Mouse (Mus musculus): Measurements from ENCODE around the gene Wap.
A peak's percentile ranks its signal among the peaks of the same experiment; 100 is the strongest.

Wap gene

DNA sequence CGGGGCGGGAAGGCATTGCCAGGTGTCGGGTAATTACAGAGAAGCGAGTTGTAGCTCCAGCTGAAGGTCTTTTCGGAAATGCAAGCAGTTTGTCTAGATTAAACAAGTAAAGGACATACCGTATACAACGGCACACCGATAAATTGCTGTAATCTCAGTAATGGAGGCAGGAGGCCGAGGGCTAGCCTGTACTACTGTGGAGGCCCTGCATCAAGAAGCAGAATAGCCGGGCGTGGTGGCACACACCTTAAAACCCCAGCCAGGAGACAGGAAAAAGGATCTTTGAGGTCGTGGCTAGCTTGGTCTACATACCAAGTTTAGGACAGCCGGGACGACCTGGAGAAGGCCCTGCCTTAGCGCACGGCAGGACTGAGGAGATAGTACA, 12.1 kb downstream of the Wap start:
- DNase-seq = no peak

DNA sequence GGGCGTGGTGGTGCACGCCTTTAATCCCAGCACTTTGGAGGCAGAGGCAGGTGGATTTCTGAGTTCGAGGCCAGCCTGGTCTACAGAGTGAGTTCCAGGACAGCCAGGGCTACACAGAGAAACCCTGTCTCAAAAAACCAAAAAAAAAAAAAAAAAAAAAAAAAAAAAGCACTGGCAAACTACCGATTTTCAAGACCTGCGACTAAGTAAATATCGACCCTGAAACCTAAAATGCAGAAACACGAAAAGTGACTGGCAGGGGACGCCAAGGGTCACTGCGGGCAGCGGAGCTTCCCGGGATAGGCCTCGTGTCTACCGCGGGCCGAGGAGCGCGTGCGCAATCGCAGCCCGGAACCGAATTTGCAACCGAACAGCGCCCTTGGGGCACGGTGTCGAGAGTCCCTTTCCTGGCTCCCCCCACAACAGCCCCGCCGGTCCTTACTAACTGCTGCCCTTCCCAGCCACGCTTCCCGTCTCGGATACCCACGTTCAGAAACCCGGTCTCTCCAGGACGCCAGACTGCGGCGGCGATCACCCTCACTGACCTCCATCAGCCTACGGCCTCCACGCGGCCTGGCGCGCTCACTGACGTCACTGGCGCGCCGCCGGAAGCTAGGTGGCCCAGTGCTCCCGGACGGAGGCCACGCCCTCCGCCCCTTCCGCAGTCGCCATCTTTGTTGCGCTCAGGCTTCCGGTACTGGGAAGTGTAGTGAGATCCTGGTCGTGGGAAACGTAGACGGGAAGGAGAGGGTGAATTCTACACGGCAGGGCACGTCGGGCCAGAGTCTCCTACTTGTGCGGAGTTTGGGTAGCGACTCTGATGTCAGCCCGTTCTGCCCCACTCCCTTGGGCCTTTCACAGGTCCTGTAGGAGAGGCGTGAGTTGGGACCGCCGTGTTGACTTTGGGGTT, 12.7 kb downstream of the Wap start, which contains the start of gene Tbrg4:
Tbrg4 (minus strand) TSS at position 590 of the 910 bp plus-strand sequence.
- DNase-seq = peak; percentile 90 to 91

DNA sequence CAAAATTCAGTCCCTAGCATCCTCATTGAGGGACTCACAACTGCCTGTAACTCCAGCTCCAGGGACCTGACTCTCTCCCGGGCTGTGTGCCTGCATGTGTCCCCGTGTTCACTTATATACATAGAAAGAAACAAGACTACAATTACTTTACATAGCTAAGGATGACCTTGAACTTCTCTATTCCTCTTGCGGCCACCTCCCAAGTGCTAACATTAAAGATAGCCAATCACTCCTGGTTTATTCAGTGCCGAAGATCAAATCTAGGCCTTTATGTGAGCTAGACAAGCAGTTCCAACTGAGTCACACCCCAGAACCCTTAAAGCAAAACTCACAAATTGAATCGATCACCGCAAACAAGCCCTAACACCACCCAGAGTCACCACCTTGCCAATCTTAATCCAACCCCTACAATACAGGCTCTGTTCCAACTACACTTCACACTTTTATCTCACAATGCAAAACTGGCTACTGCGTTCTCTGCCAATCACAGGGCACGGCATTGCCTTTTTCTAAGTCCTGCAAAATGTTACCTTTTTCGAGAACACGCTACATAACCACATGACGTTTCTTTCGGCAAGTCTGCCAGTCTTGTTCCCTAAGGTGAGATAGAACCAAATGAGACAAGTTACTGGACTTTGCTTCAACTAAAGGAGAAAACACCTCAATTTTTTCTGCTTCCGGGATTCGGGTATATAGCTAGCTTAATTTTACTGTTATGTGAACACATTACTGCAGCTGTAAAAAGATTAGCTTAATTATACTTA, 13.6 kb downstream of the Wap start:
- DNase-seq = no peak

DNA sequence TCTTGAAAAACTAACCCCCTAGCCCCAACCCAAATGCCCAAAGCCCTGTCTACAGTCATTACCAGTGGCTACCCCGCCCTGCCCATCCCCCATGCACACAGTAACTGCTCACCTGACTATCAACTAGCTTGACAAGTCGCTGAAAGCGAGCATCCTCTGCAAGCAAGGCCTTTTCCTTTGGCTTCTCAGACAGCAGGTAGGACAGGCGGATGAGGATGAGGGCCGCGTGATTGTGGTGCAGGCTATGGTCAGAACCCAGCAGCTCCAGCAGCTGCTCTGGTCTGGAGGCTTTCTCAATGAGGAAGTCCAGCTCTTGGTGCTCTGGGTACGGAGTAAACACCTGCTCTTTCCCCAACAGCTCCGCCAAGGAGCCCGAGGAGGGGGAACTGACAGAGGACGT, 14.7 kb downstream of the Wap start:
- no peak for DNase-seq

DNA sequence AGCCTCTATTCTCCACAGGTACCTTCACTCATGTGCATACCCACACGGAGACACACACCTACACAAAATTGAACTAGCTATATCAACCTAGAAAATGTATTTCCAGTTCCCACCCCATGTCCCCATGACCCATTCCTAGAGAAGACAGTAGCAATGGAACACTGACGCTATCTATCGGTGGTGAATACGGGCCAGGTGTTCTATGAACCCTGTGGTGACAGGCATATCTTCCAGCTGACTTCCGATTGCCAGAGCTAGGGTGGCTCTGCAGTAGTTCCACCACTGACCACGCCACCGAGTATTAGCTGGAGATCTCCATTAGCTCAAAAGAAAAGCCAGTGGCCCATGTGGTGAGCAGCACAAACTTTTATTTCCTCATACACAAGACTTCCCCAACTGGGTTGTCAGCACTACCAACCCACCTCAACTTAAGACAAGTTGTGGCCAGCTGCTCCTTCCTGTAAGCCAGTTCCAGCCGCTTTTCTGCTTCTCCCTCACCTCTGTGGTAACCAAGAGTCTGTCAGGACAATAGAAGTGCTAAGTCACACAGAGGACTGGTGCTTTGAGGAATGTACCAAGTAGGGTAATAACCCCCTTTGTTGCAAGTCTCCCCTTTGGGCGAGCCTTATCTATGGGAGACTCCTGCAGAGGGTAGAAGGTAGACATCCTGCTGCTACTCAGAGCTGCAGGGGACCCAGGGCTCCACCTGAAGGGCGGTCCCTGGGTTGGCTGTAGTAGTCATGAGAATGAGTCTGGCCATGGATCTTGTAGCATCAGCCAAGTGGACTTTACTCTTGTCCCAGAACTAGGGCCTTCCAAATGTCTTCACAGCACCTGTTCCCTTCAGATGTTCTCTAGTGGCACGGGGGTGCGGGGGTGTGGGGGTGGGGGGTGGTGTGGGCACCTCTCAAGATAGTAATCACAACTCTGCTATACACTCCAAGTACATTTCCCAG, 22.9 kb downstream of the Wap start:
- DNase-seq = no peak

DNA sequence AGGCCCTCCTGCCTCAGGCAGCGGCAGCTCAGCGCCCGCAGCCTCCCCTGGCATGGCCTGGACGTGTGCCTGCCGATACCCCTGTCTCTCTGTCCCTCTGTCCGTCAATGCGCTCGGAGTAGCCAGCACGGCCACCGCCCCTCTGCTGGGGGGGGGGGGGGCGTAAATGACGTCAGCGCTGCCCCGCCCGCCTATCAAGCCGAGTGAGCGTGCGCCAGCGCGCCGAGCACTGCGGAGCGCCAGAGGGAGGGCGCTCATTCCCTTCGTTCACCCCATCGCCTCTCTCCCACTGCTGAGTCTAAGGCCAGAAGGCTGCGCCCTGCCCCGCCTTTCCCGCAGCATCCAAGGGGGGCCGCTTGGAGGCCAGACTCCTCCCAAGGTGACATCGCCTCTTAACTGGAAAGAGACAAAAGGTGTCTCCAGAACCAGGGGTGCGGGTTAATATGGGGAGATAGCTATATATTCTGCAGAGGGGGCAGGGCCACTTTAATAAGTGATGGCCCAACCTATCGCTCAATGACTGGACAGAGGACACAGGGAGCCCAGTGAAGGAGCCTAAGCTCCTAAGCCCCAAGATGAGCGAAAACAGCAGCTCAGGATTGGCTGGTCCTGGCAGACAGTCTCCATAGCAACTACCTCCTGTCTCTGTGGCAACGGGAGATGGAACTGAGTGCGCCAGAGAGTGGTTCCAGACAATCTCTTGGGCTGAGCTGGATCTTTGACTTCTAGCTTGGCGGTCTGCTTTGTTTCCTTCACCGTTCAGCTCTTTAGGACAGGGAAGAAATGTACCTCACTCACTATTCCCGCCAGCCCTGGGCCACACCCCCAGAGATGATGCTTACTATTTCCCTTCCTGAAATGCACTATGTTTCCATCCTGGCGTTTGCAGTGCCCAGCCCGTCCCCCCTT, 32.7 kb downstream of the Wap start, which contains the start of gene Nacad:
Nacad (minus strand) TSS at position 563 of the 909 bp plus-strand sequence.
- DNase-seq = no peak

DNA sequence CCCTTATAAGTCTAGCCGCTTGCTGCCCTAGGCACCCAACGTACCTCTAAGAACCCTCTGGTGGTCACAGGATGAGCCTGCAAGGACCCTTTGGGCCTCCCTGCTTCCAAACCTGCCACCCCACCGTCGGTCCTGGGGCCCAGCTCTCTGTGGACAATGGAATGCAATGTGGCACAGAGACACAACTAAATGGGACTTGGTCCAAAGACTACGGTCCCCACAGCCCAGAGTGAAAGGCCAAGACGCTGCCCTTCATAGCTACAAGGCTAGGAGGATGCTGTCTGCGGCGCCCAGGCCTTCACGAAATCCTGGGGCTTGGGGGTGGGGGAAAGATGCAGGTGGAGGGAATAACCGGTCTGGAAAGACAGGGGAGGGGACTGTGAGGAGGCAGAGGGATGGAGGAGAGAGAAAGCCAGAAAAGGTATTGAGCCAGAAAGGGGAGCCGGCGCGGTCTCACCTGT, 33.4 kb downstream of the Wap start:
- DNase-seq = no peak

DNA sequence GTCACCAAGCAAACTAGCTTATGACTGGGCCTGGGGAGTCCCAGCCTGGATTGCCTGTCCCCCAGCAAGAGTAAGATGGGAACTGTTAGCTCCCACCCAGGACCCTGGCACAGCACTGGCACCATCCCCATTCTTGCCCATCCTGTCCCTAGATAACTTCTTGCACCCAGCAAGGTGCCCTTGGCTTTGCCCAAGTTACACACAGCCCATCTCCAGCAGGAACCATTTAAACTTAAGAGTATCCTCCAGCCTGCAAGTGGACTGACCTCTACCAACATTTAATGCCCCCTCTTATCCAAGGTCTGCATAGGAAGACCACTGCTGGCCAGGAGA, 33.9 kb downstream of the Wap start:
- DNase-seq = no peak

DNA sequence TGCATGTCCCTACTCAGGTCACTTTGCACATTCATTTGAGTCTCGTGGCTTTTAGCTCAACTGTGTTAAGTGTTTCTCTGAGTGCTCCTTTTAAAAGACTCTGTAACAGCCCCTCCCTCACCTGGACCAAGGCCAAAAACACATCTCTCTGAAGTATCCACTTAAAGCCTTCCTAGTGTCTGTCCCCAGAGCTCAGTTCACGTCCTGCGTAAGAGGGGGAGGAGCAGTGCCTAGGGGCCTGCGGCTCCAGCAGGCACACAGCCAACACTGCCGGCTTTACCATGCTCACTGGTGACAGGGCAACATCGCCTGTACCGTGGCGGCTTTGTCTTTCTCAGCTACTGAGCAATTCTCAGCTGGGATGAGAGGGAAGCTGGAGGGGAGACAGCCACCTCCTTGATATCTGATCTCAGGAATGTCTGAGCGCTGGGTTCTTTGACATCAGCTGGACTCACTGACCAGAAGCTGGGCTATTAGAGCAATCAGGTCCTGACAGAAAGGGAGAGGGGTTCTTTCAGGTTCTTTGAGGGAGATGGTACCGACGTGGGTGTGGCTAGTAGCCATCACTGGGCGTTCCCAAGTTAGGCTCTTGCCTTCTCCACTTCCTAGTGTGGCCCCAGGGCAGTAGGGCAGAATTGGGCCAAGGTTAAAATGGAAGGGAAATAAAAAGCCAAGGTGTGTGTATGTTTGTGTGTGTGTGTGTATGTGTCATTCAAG, 34.4 kb downstream of the Wap start:
- DNase-seq = no peak

DNA sequence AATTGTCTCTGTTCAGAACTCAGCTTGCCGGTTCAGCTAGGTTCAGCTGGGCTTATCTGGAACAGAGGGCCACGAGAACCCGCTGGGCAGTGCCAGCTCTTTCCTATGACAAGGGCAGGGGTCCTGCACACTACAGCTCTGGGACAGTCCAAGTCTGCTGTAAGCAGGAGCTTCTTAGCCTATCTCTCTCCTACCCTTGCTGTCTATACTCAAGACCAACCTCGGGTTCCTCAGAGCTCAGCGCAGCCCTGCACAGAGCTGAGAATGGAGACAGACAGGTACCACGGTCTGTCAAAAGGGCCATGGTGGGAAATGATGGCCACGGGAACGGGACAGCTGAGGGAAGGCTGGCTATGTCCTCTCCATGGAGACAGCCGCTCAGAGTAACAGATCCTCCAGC, 35.2 kb downstream of the Wap start:
- no peak for DNase-seq

DNA sequence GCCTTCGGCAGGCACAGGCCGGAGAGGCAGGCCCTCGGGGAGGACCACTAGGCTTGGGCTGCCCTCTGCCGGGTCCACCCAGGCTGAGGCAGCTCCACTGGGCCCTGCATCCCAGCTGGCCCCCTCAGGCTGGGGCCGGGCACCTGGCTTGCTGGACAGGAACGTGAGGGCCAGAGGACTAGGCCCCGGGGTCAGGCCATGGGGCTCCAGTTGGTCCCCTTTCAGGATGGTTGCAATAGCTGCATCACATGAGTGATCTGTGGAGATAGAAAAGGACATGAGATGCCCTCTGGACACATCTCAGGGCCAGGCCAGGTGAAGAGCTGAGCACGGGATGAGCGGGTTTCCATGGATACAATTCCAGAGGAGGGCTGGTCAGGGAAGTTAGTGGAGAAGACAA, 35.8 kb downstream of the Wap start:
- DNase-seq = no peak

DNA sequence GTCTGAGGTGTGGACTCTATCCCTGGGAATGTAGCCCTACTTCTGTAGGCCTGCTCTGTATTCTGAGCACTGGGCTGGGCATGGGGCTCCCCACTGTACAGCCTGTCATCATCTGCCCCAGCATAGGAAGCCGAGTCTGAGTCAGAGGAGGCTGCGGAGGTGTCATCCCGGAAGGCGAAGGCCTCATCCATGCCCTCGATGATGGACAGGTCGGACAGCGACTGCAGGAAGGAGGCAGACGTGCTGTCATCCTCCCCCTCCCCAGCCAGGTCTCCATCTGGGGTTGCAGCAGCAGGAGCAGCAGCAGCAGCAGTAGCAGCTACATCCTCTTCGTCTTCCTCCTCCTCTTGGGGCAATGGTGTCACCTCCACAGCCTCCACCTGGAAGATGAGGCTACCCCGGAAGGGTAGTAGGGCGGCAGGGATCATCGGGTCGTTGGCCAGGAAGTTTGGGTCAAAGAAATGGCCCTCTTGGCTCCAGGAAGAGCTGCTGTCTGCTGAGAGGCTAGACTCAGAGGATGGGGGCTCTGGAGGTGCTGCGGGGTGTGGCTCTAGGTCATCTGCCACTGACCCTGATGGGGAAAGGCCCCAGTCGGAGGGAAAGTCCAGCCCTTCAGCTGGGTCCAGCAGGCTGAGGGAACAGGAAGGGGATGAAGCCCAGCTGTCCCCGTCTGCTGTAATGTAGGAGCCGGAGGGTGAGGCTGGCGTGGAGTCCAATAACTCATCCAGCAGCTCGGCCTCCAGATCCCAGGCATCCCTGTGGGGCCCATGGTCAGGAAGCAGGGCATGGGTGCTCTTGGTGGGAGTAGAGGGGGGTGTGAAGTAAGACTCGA, 36.6 kb downstream of the Wap start:
- DNase-seq = no peak

DNA sequence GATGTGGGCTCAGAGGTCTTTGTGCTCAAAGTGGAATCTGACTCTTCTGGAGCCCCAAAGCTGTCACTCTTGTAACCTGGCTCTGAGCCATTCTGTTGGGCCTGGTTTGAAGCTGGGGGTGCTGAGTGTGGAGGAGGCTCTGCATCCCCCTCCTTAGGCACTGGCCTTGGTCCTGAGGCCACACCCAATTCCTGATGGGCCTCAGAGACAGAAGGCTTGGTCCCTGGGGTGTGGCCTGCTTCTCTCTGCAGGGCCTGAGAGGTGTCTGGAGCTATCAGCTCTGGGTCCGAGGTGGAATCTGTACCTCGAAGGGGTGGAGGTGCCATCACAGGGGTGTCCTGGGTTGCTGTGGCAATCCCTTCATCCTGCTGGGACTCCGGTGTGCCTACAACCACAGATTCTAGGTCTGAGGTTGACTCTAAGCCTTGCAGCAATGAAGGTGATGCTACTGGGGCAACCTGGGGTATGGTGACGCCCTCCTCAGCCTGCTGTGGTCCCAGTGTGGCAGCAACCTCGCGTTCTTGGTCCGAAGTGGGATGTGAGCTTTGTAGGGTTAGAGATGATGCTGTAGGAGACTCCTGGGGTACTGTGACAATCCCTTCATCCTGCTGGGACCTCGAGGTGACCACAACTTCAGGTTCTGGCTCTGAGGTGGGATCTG, 38.0 kb downstream of the Wap start:
- no peak for DNase-seq

DNA sequence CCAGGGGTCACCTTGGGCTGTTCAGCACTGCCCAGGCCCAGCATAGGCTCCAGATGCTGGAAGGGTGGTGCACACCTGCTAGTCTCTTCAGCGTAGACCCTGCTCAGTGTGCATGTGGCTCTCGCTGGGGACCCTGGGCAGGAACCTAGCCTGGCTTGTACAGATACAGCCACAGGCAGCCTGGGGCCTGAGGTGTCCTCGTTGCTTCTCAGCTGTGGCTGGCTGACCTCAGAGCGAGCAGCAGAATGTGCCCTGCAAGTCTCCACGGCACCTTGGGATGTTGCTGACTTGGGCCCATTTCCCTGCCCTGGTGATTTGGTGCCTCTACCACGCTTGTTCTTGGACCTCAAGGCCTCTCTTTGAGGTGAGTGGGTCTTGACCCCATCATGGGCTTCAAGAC, 38.6 kb downstream of the Wap start:
- no peak for DNase-seq

DNA sequence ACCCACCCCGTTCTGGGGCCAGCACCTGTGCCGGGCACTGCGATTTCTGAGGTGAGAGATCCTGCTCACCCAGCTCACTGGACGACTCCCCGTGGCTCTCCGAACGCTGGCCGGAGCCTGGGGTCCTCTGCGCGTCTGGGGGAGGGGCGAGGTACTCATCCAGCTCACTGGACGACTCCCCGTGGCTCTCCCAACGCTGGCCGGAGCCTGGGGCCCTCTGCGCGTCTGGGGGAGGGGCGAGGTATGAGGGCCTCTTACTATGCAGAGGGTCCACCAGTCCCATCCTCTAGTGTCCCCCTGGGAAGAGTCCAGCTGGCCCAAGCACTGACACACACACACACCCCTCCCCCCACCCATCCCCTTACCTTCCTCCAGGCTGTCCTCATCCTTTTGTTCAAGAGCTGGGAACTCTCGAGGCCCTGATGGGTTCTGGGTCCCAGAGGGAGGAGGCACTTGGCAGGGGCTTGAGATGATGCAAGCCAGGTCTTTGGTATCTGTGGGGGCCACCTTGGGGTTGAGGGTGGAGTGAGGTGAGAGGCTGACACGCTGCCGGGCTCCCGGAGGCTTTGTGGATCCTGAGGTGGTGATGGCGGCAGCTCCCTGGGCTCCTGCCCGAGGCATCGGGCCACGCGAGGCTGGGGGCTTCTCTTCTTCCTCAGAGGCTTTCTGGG, 39.3 kb downstream of the Wap start:
- DNase-seq = peak in 1 of 2 experiments; percentile 45

DNA sequence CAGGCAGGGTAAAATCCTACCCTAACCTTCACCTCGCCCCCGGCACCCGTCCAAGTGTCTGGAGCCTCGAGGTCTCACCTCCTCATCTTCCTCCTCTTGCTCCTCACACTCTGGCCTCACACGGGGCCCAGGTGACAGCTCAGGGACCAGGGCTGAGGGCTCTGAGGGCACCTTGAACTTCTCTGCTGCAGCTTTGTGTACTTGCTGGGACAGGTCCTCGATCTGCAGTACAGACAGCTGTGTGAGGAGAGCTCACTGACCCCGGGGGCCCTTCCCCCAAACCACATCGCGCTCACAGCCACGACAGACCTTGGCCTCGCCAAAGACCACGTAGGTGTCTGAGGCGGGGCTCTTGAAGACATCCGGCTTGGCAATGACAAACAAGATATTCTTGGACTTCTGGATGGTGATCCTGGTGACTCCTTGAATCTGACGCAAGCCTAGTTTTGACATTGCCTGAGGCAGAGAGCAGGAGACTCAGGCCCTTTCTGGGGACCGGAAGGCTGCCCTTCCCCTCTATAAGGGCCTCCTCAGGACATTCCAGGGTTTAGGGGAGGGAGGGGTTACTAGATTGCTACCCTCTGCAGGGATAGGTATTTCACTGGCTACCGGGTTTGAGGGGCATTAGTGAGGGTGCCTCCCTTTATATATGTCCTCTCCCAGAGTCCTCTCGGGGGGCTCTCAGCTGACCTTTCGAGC, 40.1 kb downstream of the Wap start:
- DNase-seq = no peak

DNA sequence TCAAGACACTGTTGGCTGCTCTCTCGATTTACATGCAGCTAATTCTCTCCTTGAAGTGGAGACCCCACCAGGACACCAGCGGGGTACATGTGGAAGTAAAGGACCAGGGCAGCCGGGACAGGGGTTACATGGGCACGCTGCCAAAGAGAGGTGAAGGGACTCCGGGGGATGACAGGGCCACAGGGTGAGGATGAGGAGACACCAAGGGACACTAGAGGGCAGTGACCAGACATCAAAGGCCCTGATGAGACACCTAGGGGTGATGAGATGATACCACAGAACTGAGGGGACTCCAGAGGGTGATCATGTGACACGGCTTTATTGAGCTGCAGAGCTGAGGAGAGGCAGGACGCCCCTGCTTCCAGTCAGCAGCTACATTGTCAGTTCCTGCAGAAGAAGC, 40.9 kb downstream of the Wap start:
- DNase-seq = no peak

DNA sequence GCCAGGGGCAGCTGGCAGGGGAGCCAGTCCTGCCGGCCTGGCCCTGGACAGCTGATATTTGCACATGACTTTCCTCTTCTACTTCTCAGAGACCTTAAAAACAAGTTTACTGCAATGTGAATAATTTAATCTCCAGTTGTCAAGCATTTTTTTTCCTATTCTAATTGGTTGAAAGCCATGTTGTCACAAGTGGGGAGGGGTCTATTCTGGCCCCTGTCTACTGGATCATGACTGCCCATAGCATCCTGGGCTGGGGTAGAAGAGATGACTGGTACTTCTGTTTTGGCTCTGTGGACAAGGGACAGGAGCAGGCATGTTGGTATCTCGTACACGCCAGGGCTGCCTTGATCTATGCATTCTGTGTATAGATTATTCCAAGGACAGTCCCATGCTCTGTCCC, 41.8 kb downstream of the Wap start:
- DNase-seq = no peak
